Mouse (Mus musculus) kidney, adult 11 months (tissue): Measurements from ENCODE around the gene Htt.
A peak's percentile ranks its signal among the peaks of the same experiment; 100 is the strongest.

Source experiments
- DNase-seq: peaks from one replicate; pipeline ENCODE4 v3.0.0; 2022

The Htt gene

GRCm38 (mm10) chr5:34931516-34932457, 170.2 kb downstream of the Htt start:
- no peak for DNase-seq

DNA sequence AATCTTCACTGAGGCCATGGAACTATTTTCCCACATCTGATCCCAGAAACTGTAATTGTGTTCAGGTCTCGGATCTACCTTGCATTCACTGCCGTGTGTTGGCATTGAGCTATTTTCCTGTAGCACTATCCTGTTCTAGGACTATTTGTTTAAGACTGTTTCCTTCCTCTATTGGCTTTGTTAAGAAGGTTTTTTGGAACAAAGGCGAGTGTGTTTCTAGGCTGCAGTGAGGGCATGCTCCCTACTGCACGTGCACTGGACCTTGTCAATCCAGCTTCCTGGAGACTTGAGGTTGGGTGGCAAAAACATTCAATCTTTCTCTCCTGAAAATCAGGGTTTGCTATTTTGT, 170.9 kb downstream of the Htt start:
- no peak for DNase-seq

DNA sequence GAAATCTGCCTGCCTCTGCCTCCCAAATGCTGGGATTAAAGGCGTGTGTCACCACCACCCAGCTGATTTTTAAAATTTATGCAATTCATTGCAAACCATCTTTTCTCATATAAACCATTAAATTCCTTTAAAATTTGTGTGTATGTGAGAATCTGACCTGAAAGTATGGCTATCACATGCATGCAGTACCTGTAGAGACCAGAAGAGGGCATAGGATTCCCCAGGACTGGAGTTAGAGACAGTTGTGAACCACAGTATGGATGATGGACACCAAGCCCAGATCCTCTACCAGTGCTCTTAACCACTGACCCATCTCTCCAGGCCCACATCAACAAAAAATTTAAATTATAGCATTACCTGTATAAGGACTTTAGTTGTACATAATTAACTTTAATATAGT, 171.9 kb downstream of the Htt start:
- DNase-seq = no peak

GRCm38 (mm10) chr5:34941710-34942470, 180.3 kb downstream of the Htt start:
- DNase-seq = no peak

GRCm38 (mm10) chr5:34943428-34943827, 181.9 kb downstream of the Htt start:
- DNase-seq = no peak

- DNase-seq = peak; percentile 84
Observed at GRCm38 (mm10) chr5:34948861-34949760, 187.6 kb downstream of the Htt start, which contains the start of gene Rgs12. TSS of gene Rgs12 (plus strand) at chr5:34949445.

DNA sequence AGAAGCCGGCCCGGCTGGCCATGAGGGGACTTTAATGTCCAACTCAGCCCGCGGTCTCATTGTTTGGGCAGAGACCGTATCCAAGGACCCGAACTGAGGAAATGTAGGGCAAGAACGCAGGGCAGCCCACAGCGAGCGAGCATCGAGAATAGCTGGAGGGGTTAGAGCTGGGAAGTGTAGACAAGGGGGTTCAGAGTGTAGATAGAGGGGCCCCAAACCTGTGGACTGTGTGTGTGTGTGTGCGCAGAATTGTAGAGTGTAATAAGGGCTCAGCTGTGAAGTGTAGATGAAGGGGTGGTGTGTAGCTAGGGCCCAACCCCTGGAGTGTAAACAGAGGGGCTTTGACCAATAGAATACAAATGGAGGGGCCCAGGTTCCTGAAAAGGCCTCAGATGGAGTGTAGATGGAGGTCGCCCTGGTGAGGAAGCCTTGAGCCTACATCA, 188.2 kb downstream of the Htt start:
- DNase-seq = peak; percentile 9

GRCm38 (mm10) chr5:34950486-34951160, 189.1 kb downstream of the Htt start:
- no peak for DNase-seq

DNA sequence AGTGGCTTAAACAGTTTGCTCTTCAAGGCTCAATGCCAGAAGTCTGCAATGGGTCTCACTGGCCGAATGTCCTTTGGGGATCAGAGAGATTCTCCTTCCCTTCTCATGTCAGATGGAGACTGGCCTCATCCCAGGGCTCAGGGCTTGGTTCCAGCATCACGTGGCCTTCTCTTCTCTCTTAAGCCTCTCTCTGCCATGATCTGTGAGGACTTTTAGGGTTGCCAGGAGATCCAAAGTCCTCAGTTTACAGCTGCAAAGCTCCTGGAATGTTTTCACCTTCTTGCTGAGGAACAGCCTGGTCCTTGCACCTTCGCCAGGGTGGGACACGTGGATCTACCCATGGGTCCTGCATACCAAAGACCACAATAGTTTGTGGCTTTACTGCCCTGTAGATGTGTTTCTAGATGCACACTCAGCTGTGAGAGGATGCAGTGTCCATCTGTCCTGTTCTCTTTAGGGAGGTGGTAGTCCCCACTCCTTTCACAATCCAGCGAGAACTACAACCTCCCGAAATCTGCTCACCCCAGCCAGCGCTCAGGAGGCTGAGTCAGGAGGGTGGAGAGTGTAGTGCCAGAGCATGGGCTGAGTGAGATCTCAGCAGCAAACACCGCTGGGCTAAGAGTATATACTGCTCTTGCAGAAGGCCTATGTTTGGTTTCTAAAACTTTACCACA, 189.8 kb downstream of the Htt start:
- DNase-seq = peak; percentile 52

DNA sequence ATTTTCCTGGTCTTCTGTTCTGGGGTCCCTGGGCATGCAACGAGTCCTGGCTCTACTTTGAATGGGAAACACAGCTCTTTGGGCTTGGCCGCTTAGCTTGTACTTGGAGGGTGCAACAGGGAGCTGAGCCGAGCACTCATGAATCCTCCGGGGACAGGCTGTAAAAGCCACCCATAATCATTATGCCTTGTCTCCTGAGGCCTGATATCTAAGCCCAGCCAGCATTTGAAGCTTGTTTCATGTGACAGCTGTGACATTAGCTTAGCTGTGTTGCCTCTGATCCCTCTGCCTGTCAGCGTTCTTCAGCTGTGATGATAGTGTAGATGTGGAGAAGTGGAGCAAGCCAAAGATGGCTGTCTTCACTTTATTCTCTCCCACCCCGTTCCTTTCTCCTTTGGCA, 193.0 kb downstream of the Htt start:
- no peak for DNase-seq

DNA sequence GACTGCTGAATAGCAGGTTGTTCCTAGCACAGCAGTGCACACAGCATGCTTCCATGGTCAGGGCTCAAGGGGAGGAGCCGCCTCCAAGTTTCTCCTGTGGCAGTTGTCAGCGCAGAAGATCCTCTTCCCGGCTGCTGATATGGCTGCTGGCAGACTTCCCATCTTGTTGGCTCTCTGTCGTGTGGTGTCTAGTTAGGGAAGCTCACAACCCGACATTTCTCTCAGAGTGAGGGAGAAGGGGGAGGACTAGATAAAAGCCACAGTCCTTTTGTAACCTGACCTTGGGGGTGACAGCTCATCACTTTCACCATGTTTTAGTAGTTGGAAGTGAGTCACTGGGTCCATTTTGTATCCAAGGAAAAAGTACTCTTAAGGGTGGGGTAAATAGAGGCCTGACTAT, 194.1 kb downstream of the Htt start:
- DNase-seq = no peak

DNA sequence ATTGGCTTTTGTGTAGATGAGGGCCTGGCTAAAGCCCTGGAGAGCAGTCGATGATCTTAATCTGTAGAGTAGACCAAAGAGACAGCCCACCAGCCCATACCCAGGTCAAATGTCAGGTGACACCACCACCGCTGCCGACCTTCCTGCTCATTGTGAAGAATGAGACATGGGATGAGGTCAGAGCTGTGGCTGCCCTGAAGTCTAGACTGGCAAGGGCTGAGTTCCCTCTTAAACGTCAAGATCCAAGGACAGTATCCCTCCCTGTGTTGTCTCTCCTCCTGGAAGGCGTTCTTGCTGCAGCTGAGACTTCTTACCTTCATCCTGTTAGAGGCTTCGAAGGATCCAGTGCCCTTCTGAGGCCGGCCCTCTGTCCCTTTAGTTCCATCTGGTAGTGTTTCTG, 194.6 kb downstream of the Htt start:
- no peak for DNase-seq

- no peak for DNase-seq
Observed at GRCm38 (mm10) chr5:34957015-34957414, 195.5 kb downstream of the Htt start.

DNA sequence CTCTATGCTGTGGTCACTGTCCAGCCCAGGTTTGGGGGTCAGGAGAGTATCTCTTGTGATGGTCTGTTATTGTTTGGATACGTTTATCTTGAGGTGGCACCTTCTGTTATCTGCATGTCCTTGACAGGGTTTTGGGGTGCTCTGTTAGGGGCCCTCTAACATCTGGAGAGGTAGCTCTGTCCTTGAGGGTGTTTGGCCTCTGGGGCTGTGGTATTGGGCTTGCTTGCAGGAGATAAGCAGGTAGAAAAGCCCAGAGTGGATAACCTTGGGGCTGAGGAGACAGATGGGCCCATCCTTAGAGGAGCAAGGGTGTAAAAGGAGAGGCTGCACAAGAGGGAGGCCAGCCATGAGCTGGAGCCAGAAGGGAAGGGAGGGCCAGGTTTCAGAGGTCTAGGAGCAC, 198.5 kb downstream of the Htt start:
- DNase-seq = no peak
